Mouse (Mus musculus): Measurements from ENCODE around the gene Eml4.

DNA sequence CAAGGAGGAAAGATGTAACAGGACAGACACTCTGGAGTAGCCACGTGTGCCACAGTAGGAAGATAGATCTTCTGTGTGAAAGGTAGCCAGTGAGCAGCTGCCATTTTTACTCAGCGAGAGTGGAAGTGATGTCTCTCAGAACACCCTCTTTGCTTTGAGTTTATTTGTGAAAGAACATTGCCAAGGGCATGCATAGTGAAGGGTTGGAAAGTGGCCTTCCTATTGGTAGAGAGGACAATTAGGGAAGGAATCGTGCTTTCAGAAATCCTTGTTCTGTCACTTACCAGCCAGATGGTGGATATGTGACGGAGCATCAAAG lies 27.7 kb downstream of the Eml4 start:
- TF ChIP-seq TAL1 (IDR thresholded peaks at IDR 0.05; ENCODE audit: low read length) (no peak), GATA1 (IDR thresholded peaks at IDR 0.05; ENCODE audit: low read length) (no peak)

Measured in erythroblast, embryonic 14.5 days (primary cell).